Mouse (Mus musculus) adrenal gland, postnatal 14 days (tissue): ENCODE results near the gene Pitpna. TPM values are rescaled to one million over a fixed set of nuclear protein-coding genes. Genes with fewer than 3 reads are reported as not detected.

Source experiments
- DNase-seq: peaks from one replicate; pipeline ENCODE4 v3.0.0; 2021; ENCODE audit warnings: mixed read lengths
- total RNA-seq: library from RNA; stranded (reverse); gene quantifications from 2 replicates; pipeline ENCODE4 v1.2.3, GENCODE M21; 2021

Pitpna gene
- total RNA-seq, 1 experiment from 2014 or later = 150 TPM

- DNase-seq = peak; percentile 73
Measured at GRCm38 (mm10) chr11:75563851-75564548, 23.9 kb upstream of the Pitpna start.

- DNase-seq = peak; percentile 89
Measured at GRCm38 (mm10) chr11:75565849-75566248, 22.0 kb upstream of the Pitpna start.

GRCm38 (mm10) chr11:75566276-75567196 lies 21.4 kb upstream of the Pitpna start:
- DNase-seq = no peak

- no peak for DNase-seq
Measured at GRCm38 (mm10) chr11:75567346-75568114, 20.4 kb upstream of the Pitpna start.

- DNase-seq = no peak
Measured at GRCm38 (mm10) chr11:75568115-75568511, 19.8 kb upstream of the Pitpna start.

GRCm38 (mm10) chr11:75568962-75569361 lies 18.9 kb upstream of the Pitpna start:
- no peak for DNase-seq

- no peak for DNase-seq
Measured at GRCm38 (mm10) chr11:75570375-75571125, 17.3 kb upstream of the Pitpna start.

GRCm38 (mm10) chr11:75571126-75571990 lies 16.5 kb upstream of the Pitpna start:
- peak; percentile 57 for DNase-seq

- no peak for DNase-seq
Measured at GRCm38 (mm10) chr11:75572301-75572791, 15.6 kb upstream of the Pitpna start.

- peak; percentile 95 for DNase-seq
Measured at GRCm38 (mm10) chr11:75572854-75573650, 14.8 kb upstream of the Pitpna start.

- no peak for DNase-seq
Measured at GRCm38 (mm10) chr11:75574378-75575123, 13.3 kb upstream of the Pitpna start.

- no peak for DNase-seq
Measured at GRCm38 (mm10) chr11:75575560-75576123, 12.3 kb upstream of the Pitpna start.

- no peak for DNase-seq
Measured at GRCm38 (mm10) chr11:75578609-75579008, 9.3 kb upstream of the Pitpna start.

GRCm38 (mm10) chr11:75581495-75582149 lies 6.3 kb upstream of the Pitpna start:
- no peak for DNase-seq

- no peak for DNase-seq
Measured at GRCm38 (mm10) chr11:75583521-75583920, 4.4 kb upstream of the Pitpna start.

- no peak for DNase-seq
Measured at GRCm38 (mm10) chr11:75585061-75585460, 2.8 kb upstream of the Pitpna start.

- no peak for DNase-seq
Measured at GRCm38 (mm10) chr11:75585978-75586377, 1.9 kb upstream of the Pitpna start.

- no peak for DNase-seq
Measured at GRCm38 (mm10) chr11:75586963-75587362, 934 bp upstream of the Pitpna start.
